Mouse (Mus musculus): Measurements from ENCODE around the gene Tmem160. TPM values are rescaled to one million over a fixed set of nuclear protein-coding genes. Genes with fewer than 3 reads are reported as not detected.

Tmem160 gene
- total RNA-seq, 2 experiments from 2014 or later = 12.8 to 24.2 TPM

- no peak for ATAC-seq (ENCODE audit: poor library complexity, severe bottlenecking)
These were observed 36.2 kb downstream of the Tmem160 start for GRCm38 (mm10) chr7:16488816-16489215.

- no peak for ATAC-seq (ENCODE audit: poor library complexity, severe bottlenecking)
These were observed 37.4 kb downstream of the Tmem160 start for GRCm38 (mm10) chr7:16489948-16490347.

GRCm38 (mm10) chr7:16491759-16492158 lies 39.2 kb downstream of the Tmem160 start:
- peak; percentile 85 for ATAC-seq (ENCODE audit: poor library complexity, severe bottlenecking)

- no peak for ATAC-seq (ENCODE audit: poor library complexity, severe bottlenecking)
These were observed 39.6 kb downstream of the Tmem160 start for GRCm38 (mm10) chr7:16492211-16492610.

GRCm38 (mm10) chr7:16493361-16493760 lies 40.8 kb downstream of the Tmem160 start:
- no peak for ATAC-seq (ENCODE audit: poor library complexity, severe bottlenecking)

- no peak for ATAC-seq (ENCODE audit: poor library complexity, severe bottlenecking)
These were observed 43.7 kb downstream of the Tmem160 start for GRCm38 (mm10) chr7:16496260-16496659.

- ATAC-seq (ENCODE audit: poor library complexity, severe bottlenecking) = no peak
These were observed 47.1 kb downstream of the Tmem160 start for GRCm38 (mm10) chr7:16499671-16500104.

GRCm38 (mm10) chr7:16501571-16501970 lies 49.0 kb downstream of the Tmem160 start:
- no peak for ATAC-seq (ENCODE audit: poor library complexity, severe bottlenecking)

GRCm38 (mm10) chr7:16504573-16505225 lies 52.1 kb downstream of the Tmem160 start:
- no peak for ATAC-seq (ENCODE audit: poor library complexity, severe bottlenecking)

Other genes starting within 250 kb of the Tmem160 start
- 8.5 and 9.5 TPM in 2 replicates for gene Dhx34, start 230.7 kb upstream of the Tmem160 start, total RNA-seq (2015)
- 7.5 and 8.3 TPM in 2 replicates for gene Dhx34, start 230.7 kb upstream of the Tmem160 start, total RNA-seq (2017)
- 5.7 and 7.4 TPM in 2 replicates for gene C5ar2, start 208.6 kb upstream of the Tmem160 start, total RNA-seq (2015)
- gene C5ar2, start 208.6 kb upstream of the Tmem160 start, total RNA-seq (2017) = 6.9 and 10.7 TPM in 2 replicates
- gene C5ar1, start 193.2 kb upstream of the Tmem160 start, total RNA-seq (2015) = 49.8 TPM in 2 replicates
- 13.6 and 22.2 TPM in 2 replicates for gene C5ar1, start 193.2 kb upstream of the Tmem160 start, total RNA-seq (2017)
- 7.3 and 8.7 TPM in 2 replicates for gene Inafm1, start 179.2 kb upstream of the Tmem160 start, total RNA-seq (2015)
- gene Inafm1, start 179.2 kb upstream of the Tmem160 start, total RNA-seq (2017) = 3.7 and 5.4 TPM in 2 replicates
- gene Ccdc9, start 166.0 kb upstream of the Tmem160 start, total RNA-seq (2015) = 26.0 and 30.3 TPM in 2 replicates
- gene Ccdc9, start 166.0 kb upstream of the Tmem160 start, total RNA-seq (2017) = 117 and 121 TPM in 2 replicates
- gene Bbc3, start 144.4 kb upstream of the Tmem160 start, total RNA-seq (2015) = 1.5 and 3.3 TPM in 2 replicates
- gene Bbc3, start 144.4 kb upstream of the Tmem160 start, total RNA-seq (2017) = 1.1 and 3.0 TPM in 2 replicates
- gene Sae1, start 65.0 kb upstream of the Tmem160 start, total RNA-seq (2015) = 49.1 and 55.1 TPM in 2 replicates
- 267 and 278 TPM in 2 replicates for gene Sae1, start 65.0 kb upstream of the Tmem160 start, total RNA-seq (2017)
- gene Zc3h4, start 51.9 kb upstream of the Tmem160 start, total RNA-seq (2015) = 25.3 and 28.0 TPM in 2 replicates
- gene Zc3h4, start 51.9 kb upstream of the Tmem160 start, total RNA-seq (2017) = 20.6 and 34.0 TPM in 2 replicates
- gene Npas1, start 24.9 kb downstream of the Tmem160 start, total RNA-seq (2015) = not detected in 2 replicates
- gene Npas1, start 24.9 kb downstream of the Tmem160 start, total RNA-seq (2017) = not detected in 2 replicates
- gene Arhgap35, start 162.2 kb downstream of the Tmem160 start, total RNA-seq (2015) = 3.9 and 4.1 TPM in 2 replicates
- 2.6 and 4.1 TPM in 2 replicates for gene Arhgap35, start 162.2 kb downstream of the Tmem160 start, total RNA-seq (2017)
- gene Ceacam15, start 222.9 kb downstream of the Tmem160 start, total RNA-seq (2015) = not detected in 2 replicates
- not detected in 2 replicates for gene Ceacam15, start 222.9 kb downstream of the Tmem160 start, total RNA-seq (2017)